In the genomic region with DNA sequence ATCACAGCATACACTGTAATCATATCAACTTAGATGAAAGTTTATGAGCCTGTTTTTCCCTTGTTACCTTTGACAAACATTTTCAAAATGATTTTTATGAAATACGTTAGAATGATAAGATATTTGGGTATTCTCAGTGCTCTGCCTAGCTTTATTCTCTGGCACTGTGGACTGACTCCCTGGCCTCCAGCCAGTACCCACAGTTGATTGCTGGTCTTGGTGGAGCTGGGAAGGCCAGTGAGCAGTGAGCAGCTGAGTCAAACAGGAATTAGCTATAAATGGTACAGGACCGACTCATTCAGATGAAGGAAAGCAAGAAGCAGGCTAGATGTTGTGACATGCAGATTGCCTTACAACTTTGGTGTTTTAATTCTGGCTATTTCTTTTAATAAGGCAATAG, we compare ENCODE assay signal across 19 mouse cellular contexts. TPM values are rescaled to one million over a fixed set of nuclear protein-coding genes. Genes with fewer than 3 reads are reported as not detected.
DNase-seq lines count a peak whose midpoint lies in the region; TF ChIP-seq lines count a peak whose summit lies in the region.
"Had no signal": no experiment of that assay in that cellular context is flagged by ENCODE, and none has a peak within 500 bp of the region (broad histone marks: within the 10 kb centered on the region; RNA-seq: fewer than 3 reads in every experiment).

No protein-coding gene starts in this region.

- TF ChIP-seq CTCF in MEL (IDR thresholded peaks at IDR 0.05 in 2 of 3, conservative IDR thresholded peaks at IDR 0.05 in 1 of 3; ENCODE audit: control insufficient read depth in 1 of 3, insufficient read depth in 1 of 3, low read depth in 2 of 3, low read length in 3 of 3, poor library complexity in 1 of 3, severe bottlenecking in 1 of 3): no peak

- no peak for TF ChIP-seq RAD21 in MEL (IDR thresholded peaks at IDR 0.05; ENCODE audit: low read depth, low read length)

- no peak overlapping the region for H3K27ac ChIP-seq in MEL (ENCODE audit: control insufficient read depth, low read depth, low read length)
- H3K27ac ChIP-seq: embryonic facial prominence, embryonic 15.5 days; forebrain, embryonic 13.5 days; heart, embryonic 13.5 days; hindbrain, embryonic 12.5 days; limb, embryonic 12.5 days; macrophage; stomach, postnatal 0 days had no signal

- intact Hi-C loops in heart, postnatal 25 days (cut with DNase I): no loop called here

- H3K79me2 ChIP-seq in MEL (ENCODE audit: control insufficient read depth, insufficient read depth, low read length, poor library complexity): peaks cover 8% of the 10 kb centered on the region

- peaks cover 14 to 32% of the 10 kb centered on the region in 2 experiments for H3K36me3 ChIP-seq in MEL (ENCODE audit: control insufficient read depth in 1 of 2, insufficient read depth in 2 of 2, low read length in 2 of 2)

- no peaks in the 10 kb centered on the region for H3K27me3 ChIP-seq in MEL (ENCODE audit: control insufficient read depth in 1 of 2, insufficient read depth in 2 of 2, low read length in 2 of 2)
- H3K27me3 ChIP-seq: embryonic facial prominence, embryonic 15.5 days; forebrain, embryonic 13.5 days; heart, embryonic 13.5 days; hindbrain, embryonic 12.5 days; limb, embryonic 12.5 days; Patski had no signal

- H3K4me3 ChIP-seq in MEL (ENCODE audit: control insufficient read depth in 1 of 2, insufficient read depth in 1 of 2, low read depth in 2 of 2, low read length in 2 of 2): no peak overlapping the region
- H3K4me3 ChIP-seq: embryonic facial prominence, embryonic 15.5 days; forebrain, embryonic 13.5 days; heart, embryonic 13.5 days; hindbrain, embryonic 12.5 days; limb, embryonic 12.5 days had no signal

- H3K4me1 ChIP-seq in MEL (ENCODE audit: control insufficient read depth in 1 of 2, insufficient read depth in 2 of 2, low read length in 2 of 2): peaks cover 0 to 7% of the 10 kb centered on the region in 2 experiments

- TF ChIP-seq POLR2A in MEL (IDR thresholded peaks at IDR 0.05; ENCODE audit: control insufficient read depth in 1 of 2, insufficient read depth in 1 of 2, low read depth in 1 of 2, low read length in 2 of 2, poor library complexity in 1 of 2): no peak

- H3K9ac ChIP-seq in MEL (ENCODE audit: control insufficient read depth, low read depth, low read length, poor library complexity, severe bottlenecking): no peak overlapping the region
- H3K9ac ChIP-seq: embryonic facial prominence, embryonic 15.5 days; forebrain, embryonic 13.5 days; heart, embryonic 13.5 days; hindbrain, embryonic 12.5 days; limb, embryonic 12.5 days had no signal

- no peak for TF ChIP-seq EP300 in MEL (IDR thresholded peaks at IDR 0.05; ENCODE audit: low read depth in 1 of 2, low read length in 2 of 2)

- no peaks in the 10 kb centered on the region for H3K9me3 ChIP-seq in MEL (replicated peaks; ENCODE audit: insufficient read depth, low read length)
- H3K9me3 ChIP-seq: embryonic facial prominence, embryonic 15.5 days; forebrain, embryonic 13.5 days; heart, embryonic 13.5 days; hindbrain, embryonic 12.5 days; limb, embryonic 12.5 days had no signal

- DNase-seq in heart, adult 11 months: peak; percentile 79
- DNase-seq in heart, postnatal 25 days (ENCODE audit: low spot score): no peak
- no peak for DNase-seq in MEL (ENCODE audit: low read depth, low spot score)
- peak; percentile 67 for DNase-seq in adrenal gland, adult 2 months
- peak; percentile 57 to 61 for DNase-seq in cerebellum, postnatal 14 days
- DNase-seq in thymus, adult 18-20 months: no peak
- DNase-seq in thymus, postnatal 25 days: no peak
- DNase-seq: gastrocnemius, postnatal 25 days; kidney, postnatal 14 days; lung, adult 18-20 months; right cerebral cortex, adult 18-20 months had no signal

TF ChIP-seq in MEL, 35 proteins besides CTCF, POLR2A, EP300 and RAD21:
- peak; percentile 32; the same call in 1 of the 2 replicates for TF ChIP-seq POLR2AphosphoS2 (IDR thresholded peaks at IDR 0.05; ENCODE audit: low read length)
- TF ChIP-seq MYC (IDR thresholded peaks at IDR 0.05; ENCODE audit: low read depth, low read length): no peak

RNA-seq across cellular contexts. Expression of gene Fam8a1, which starts 5.3 kb away (rescaled TPM):
- 10 to 100 TPM; 31.0 to 37.0 TPM for total RNA-seq in heart, postnatal 25 days (2021)
- total RNA-seq in MEL (2012; rRNA removed): 7.5 and 8.4 TPM in 2 replicates
- 10 to 100 TPM in 1 of 2 experiments, not detected in 1; 16.5 TPM for polyA plus RNA-seq in MEL (2012; ENCODE audit: insufficient read depth in 1 of 2, insufficient read length in 2 of 2, low read depth in 1 of 2, low replicate concordance in 2 of 2, missing spikeins in 1 of 2)
- total RNA-seq in adrenal gland, adult 2 months (2021): 10 to 100 TPM; 43.4 to 54.9 TPM
- polyA plus RNA-seq in adrenal gland, adult 2 months (2012; rRNA removed): 31.0 and 38.5 TPM in 2 replicates

RNA-seq across cellular contexts. Expression of gene Nup153, which starts 53.1 kb away (rescaled TPM):
- total RNA-seq in heart, postnatal 25 days (2021): 10 to 100 TPM; 29.4 to 39.3 TPM
- total RNA-seq in MEL (2012; rRNA removed): 64.6 and 66.1 TPM in 2 replicates
- 100 to 1,000 TPM in 1 of 2 experiments, 10 to 100 TPM in 1; 82.8 to 221 TPM for polyA plus RNA-seq in MEL (2012; ENCODE audit: insufficient read depth in 1 of 2, insufficient read length in 2 of 2, low read depth in 1 of 2, low replicate concordance in 2 of 2, missing spikeins in 1 of 2)
- total RNA-seq in adrenal gland, adult 2 months (2021): 10 to 100 TPM; 49.9 to 89.2 TPM
- 25.4 and 29.5 TPM in 2 replicates for polyA plus RNA-seq in adrenal gland, adult 2 months (2012; rRNA removed)

Comparison
In these comparisons a context has a peak if more than half of its experiments do, and no peak if none do; other contexts are left out.
1. DNase-seq: peak in heart, adult 11 months (single experiment), adrenal gland, adult 2 months (single experiment) and cerebellum, postnatal 14 days (2 of 2); none in heart, postnatal 25 days (single experiment), MEL (single experiment), thymus, adult 18-20 months (0 of 2) and thymus, postnatal 25 days (single experiment).